Mouse (Mus musculus) embryonic stem cell, embryonic (primary cell): ENCODE data around the gene Gm28035.

ENCODE experiments used
- CTCF ChIA-PET, 4 experiments: fragments of 300-600 bp in 2 of 4; fragments of 350-600 bp in 2 of 4; sonication (Branson Sonifier 250); formaldehyde crosslinking; loops; one replicate each; lab custom pipeline; 2022; ENCODE audit warnings: inconsistent platforms in 2 of 4; lab: Charles Lee
- POLR2A ChIA-PET, 4 experiments: fragments of 300-600 bp in 2 of 4; fragments of 350-600 bp in 2 of 4; sonication (Branson Sonifier 250); formaldehyde crosslinking; loops; one replicate each; lab custom pipeline; 2022; ENCODE audit warnings: antibody characterized with exemption in 4 of 4, inconsistent platforms in 1 of 4; lab: Charles Lee

Gm28035 gene

DNA sequence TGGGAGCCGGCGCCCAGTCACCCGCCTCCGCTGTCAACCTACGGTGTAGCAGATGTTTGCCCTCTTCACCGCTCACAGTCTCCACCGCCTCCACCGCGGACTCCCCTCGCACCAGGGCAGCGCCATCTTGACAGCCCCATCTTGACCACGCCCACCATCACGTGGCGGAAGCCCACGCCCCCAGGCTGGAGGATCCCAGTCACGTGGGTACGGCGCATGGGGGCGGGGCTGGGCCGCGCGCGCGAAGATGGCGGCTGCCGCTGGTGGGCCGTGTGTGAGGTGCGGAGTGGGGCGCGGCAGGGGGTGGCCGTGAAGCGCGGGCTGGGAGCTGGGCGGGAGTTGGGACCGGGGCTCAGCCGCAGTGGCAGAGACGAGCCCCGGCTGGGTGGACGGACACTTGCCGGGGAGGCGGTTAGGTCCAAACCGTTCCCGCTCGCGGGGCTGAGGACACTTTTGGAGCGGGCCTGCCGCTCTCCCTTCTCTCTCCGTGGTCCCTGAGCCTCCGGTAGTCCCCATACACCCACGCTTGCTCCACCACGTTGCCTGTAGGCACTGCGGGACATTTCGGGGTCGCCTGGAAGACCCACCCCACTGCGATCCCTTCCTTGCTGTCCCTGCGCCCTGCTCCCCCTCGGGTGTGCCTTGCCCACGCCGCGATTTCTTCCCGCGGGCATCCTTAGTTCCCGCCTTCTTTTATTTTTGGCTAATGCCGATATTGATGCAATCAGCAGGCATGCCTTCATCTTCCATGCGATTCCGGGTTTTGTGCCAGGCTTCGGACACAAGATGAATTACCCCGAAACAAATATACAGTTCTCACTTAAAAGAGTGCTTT, 46.0 kb downstream of the Gm28035 start, which contains the start of the genes Dolk and Nup188:
Dolk (minus strand) TSS at position 143 of the 835 bp plus-strand sequence.
Nup188 (plus strand) TSS at position 206 of the 835 bp plus-strand sequence.
- POLR2A ChIA-PET: interaction anchor here in 3 of 4 experiments (0.6 to 1.4 kb wide), 7 partner anchors 20 to 154 kb away, joined by 3 to 5 read pairs (median 4); partner anchors contain the start of genes Lrrc8a (in 1 of the 3) and Phyhd1 (in 1 of the 3)
- CTCF ChIA-PET: interaction anchor here in 1 of 4 experiments (0.6 kb wide), 1 partner anchor 199 kb away, joined by 3 read pairs; no protein-coding TSS in a partner anchor

DNA sequence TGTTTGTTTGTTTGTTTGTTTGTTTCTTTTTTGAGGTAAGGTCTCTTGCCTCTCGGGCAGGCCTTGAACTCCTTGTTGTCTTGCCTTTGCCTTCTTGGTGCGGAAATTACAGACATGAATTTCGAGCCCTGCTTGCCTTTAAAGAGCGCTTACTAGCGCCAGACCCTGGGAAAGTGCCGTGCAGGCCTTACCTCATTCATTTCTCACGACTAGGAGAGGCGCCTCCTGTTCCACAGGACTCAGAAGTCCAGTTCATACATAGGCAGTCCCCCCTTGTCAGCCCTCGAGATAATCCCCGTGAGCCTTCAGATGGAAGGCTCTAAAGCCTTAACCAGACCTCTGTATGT, 46.6 kb downstream of the Gm28035 start:
- POLR2A ChIA-PET: interaction anchor here in 2 of 4 experiments (0.9 to 1.1 kb wide), 4 partner anchors 23 to 154 kb away, joined by 3 to 7 read pairs (median 4); partner anchors contain the start of gene Tbc1d13 (in 1 of the 2)
- CTCF ChIA-PET: no interaction called here

DNA sequence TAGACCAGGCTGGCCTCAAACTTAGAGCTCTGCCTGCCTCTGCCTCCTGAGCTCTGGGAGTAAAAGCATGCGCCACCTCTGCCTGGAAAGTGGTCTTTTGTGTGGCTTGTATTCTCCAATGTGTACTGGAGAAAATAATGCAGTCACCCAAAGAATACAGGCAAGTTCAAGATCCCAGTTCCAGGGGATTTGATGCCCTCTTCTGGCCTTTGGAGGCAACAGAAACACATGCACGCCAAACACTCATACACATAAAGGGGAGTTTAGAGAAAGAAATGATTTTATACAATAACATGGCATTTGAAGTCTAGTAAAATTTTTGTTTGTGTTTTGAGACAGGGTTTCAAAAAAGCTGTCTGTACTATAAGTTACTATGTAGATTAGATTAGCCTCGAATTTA, 59.2 kb downstream of the Gm28035 start:
- ChIA-PET POLR2A (interaction anchor here in 2 of 4 experiments (0.8 to 1.6 kb wide), 6 partner anchors 10 to 127 kb away, joined by 3 to 5 read pairs (median 4); no protein-coding TSS in a partner anchor), CTCF (interaction anchor here in 2 of 4 experiments (1.0 to 1.7 kb wide), 3 partner anchors 9 to 61 kb away, joined by 3 to 7 read pairs (median 5); no protein-coding TSS in a partner anchor)

DNA sequence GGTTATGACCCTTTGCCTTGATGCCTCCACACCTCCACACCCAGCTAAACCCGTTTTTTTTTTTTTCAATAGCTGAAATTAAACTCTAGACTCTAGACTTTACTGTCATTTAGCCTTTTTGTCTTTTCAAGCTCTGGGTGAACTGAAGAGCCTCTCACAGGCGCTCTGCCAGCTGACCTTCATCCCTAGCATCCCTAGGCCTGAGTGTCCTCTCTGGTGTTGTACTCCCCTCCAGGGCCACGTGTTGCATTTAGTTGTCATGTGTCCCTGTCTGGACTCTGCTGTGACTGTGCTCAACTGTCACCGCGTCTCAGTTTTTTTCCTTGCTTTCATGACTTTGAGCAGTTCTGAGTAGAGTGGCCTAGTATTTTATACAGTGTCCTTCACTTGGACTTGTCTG, 59.6 kb downstream of the Gm28035 start:
- ChIA-PET POLR2A (interaction anchor here in 3 of 4 experiments (0.6 to 1.6 kb wide), 5 partner anchors 12 to 95 kb away, joined by 3 to 7 read pairs (median 4); partner anchors contain the start of gene Kyat1 (in 1 of the 3)), CTCF (interaction anchor here in 2 of 4 experiments (0.7 to 1.4 kb wide), 2 partner anchors 60 to 285 kb away, joined by 5 read pairs; no protein-coding TSS in a partner anchor)

DNA sequence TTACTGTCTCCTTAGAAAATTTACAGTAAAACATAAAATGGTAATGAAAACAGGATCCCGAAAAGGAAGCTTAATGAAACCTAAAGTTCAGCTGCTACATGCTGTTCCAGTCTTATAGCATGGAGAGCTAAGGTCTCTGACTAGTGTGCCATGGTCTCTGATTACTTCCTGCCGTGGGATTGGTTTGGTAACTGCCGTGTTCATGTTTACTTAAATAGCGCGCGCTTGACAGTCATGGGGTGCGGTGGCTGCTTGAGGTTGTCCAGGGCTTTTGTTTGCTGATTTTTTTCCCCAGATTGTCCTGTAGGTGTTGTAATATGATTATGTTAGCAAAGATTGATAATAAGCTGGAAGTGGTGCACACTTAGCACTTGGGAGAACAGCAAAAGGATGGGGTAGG, 65.7 kb downstream of the Gm28035 start:
- ChIA-PET CTCF (interaction anchor here in 2 of 4 experiments (0.5 to 0.7 kb wide), 2 partner anchors 24 to 82 kb away, joined by 4 to 5 read pairs; no protein-coding TSS in a partner anchor), POLR2A (interaction anchor here in 2 of 4 experiments (0.5 to 2.1 kb wide), 5 partner anchors 8 to 466 kb away, joined by 3 to 9 read pairs (median 3); partner anchors contain the start of gene Miga2 (in 1 of the 2))

DNA sequence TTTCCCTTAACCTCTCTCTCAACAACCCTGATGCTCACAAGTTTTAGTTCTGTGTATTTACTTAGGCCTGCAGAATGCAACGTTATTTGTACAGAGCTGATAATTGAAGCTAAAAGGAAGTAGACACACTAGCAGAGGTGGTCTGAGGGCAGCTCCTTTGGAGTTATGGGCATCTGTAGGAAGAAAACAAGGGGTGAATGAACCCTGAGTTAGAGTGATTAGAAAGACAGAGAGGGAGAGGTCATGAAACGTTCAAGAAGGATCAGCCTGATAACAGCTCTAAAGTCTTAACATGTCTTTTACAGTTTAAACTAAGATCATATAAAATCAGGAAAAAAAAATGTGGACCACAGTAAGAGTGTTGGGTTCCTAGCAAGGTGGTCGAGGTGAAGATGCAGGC, 69.0 kb downstream of the Gm28035 start:
- ChIA-PET POLR2A (interaction anchor here in 2 of 4 experiments (0.7 to 1.9 kb wide), 18 partner anchors 8 to 211 kb away, joined by 3 to 8 read pairs (median 3); partner anchors contain the start of genes Dolk (in 1 of the 2), Dolpp1 (in 1 of the 2), Miga2 (in 1 of the 2) and Nup188 (in 1 of the 2)), CTCF (interaction anchor here in 1 of 4 experiments (1.3 kb wide), 1 partner anchor 19 kb away, joined by 4 read pairs; no protein-coding TSS in a partner anchor)

DNA sequence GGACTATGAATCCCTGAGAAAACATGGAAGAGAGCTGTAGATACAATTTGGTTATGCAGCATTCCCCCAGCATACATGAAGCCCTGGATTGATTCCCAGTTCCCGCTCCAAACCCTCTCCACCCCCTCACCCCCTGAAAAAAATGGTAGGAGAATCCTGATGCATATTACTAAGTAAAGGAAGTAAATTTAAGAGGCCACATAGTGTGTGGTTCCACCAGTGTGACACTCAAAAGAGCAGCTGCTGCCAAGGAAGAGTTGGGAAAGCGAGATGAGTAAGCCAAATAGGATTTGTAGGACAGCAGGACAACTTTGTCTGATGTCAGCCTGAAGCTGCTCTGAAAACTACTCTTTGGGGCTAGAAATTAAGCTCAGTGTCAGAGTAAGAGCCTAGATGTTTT, 71.1 kb downstream of the Gm28035 start:
- CTCF ChIA-PET: interaction anchor here (0.6 to 1.0 kb wide), 6 partner anchors 22 to 978 kb away, joined by 3 to 9 read pairs (median 4); partner anchors contain the start of gene Pkn3 (in 1 of the 4)
- POLR2A ChIA-PET: interaction anchor here (0.6 to 2.6 kb wide), 10 partner anchors 9 to 231 kb away, joined by 3 to 17 read pairs (median 4); no protein-coding TSS in a partner anchor

DNA sequence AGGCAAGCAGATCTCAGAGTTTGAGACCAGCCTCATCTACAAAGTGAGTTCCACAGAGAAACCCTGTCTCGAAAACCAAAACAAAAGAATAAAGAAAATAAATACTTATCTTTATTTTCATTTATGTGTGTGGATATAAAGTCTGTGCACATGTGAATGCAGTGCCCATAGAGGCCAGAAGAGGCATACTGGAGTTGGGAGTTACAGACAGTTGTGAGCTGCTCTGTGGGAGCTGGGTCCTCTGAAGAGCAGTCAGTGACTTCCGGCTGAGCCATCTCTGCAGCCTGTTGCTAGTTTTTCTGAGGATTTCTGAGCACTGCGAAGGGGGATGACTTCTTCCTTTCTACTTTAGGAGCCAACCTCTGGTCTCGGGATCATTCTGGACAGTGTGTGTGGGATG, 75.8 kb downstream of the Gm28035 start:
- ChIA-PET CTCF (interaction anchor here (0.5 to 1.3 kb wide), 12 partner anchors 11 to 274 kb away, joined by 3 to 7 read pairs (median 3); partner anchors contain the start of gene Miga2 (in 1 of the 4)), POLR2A (interaction anchor here in 3 of 4 experiments (0.5 to 2.8 kb wide), 15 partner anchors 9 to 240 kb away, joined by 3 to 10 read pairs (median 3); partner anchors contain the start of genes Dolpp1 (in 1 of the 3) and Endog (in 1 of the 3))

DNA sequence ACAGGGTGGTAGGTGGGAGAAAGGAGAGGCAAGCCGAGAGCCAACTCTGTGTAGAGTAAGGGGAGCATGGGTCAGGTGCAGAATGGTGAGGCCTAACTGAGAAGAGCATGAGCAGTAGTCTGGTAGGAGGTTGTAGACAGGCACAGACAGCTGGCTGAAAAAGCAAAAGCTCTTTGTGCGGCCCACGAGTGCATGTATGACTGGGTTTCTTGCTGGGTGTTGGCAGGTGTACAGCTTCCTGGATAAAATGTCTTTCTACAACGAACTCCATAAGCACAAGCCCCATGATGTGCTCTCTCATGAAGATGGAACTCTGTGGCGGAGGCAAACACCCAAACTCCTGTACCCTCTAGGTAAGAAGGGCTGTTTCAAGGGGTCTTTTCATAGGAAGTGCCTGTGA, 76.6 kb downstream of the Gm28035 start:
- ChIA-PET CTCF (no interaction called here), POLR2A (interaction anchor here in 2 of 4 experiments (0.9 to 2.8 kb wide), 7 partner anchors 11 to 131 kb away, joined by 3 to 10 read pairs (median 4); partner anchors contain the start of gene Dolpp1 (in 1 of the 2))

DNA sequence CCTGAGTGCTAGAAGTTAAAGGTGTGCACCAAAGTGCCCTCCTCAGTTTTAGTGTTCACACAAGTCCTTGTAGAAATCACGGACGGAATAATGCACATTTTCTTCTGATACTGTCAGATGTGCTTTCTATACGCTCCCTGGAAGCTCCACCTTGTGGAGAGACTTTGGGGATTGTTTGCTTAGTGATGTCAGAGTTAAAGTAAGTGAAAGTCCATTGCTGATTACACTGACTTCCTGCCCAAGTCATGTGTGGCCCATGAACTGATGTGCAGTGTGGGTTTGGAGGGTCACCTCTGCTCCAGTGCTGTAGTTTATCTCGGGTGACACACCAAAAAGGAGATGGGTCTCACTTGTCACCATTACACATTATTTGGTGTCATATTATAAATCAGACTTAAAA, 78.9 kb downstream of the Gm28035 start:
- POLR2A ChIA-PET: interaction anchor here in 1 of 4 experiments (0.7 to 1.2 kb wide), 2 partner anchors 23 to 196 kb away, joined by 3 to 4 read pairs; no protein-coding TSS in a partner anchor
- CTCF ChIA-PET: no interaction called here

DNA sequence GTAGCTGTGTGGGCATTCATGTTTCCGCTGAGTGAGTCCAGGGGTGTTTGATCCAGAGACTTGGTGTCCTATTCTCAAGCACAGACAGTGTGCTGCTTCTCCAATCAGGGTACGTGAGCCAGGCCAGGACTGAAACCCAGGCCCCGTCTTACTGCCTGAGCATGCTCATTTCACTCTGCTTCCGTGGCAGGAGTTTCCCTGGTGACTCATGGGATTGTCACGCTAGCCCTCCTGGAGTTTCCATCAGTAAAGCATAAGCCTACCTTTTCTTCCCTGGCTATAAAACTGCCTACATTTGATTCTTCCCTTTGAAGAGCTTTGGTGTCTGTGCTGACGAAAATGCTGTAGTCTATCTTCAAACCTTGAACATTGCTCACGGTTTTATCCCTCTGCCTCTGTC, 82.7 kb downstream of the Gm28035 start:
- ChIA-PET CTCF (interaction anchor here in 1 of 4 experiments (0.6 kb wide), 1 partner anchor 576 kb away, joined by 3 read pairs; no protein-coding TSS in a partner anchor), POLR2A (interaction anchor here in 2 of 4 experiments (0.8 to 2.5 kb wide), 13 partner anchors 10 to 93 kb away, joined by 3 to 9 read pairs (median 4); partner anchors contain the start of genes Crat (in 1 of the 2), Dolpp1 (in 1 of the 2), Miga2 (in 1 of the 2) and Ptpa (in 1 of the 2))

DNA sequence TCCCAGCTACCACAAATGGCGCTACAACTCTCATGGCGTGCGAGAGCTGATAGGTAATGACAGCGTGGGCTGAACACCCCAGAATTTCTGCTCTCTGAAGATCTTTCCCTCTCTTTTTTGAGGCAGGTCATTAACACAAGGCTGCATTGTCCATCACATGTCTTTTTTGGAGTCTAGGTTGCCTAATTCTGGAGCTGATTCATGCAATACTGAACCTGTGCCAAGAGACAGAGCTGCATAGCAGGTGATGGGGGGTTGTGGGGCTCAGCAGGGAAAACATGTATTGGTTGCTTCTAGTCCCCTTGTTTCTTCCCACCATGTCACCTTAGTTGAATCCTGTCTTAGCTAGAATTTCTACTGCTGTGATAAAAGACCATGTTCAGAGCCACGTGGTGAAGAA, 84.9 kb downstream of the Gm28035 start:
- CTCF ChIA-PET: no interaction called here
- POLR2A ChIA-PET: interaction anchor here in 2 of 4 experiments (0.6 to 3.1 kb wide), 6 partner anchors 9 to 97 kb away, joined by 3 to 22 read pairs (median 6); no protein-coding TSS in a partner anchor

DNA sequence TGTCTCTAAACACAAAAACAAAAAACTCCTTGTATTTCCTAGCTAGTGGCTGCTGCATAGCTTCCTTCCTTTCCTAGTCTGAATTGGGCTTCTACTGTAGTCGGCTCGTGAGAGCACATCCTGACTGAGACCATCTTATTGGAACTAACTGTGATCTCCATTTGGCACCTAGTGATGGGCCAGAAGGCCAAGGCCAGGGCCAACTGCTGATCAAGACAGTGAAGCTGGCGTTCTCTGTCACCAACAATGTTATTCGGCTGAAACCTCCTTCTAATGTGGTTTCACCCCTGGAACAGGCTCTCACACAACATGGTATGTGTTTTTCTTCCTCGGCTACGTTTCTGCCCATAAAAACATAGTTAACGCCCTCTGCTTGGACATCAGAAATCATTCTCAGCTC, 86.9 kb downstream of the Gm28035 start:
- ChIA-PET POLR2A (interaction anchor here in 2 of 4 experiments (0.7 to 3.1 kb wide), 18 partner anchors 8 to 192 kb away, joined by 3 to 22 read pairs (median 4); partner anchors contain the start of genes Miga2 (in 2 of the 2) and Endog (in 1 of the 2)), CTCF (interaction anchor here in 1 of 4 experiments (1.5 kb wide), 1 partner anchor 9 kb away, joined by 4 read pairs; no protein-coding TSS in a partner anchor)

DNA sequence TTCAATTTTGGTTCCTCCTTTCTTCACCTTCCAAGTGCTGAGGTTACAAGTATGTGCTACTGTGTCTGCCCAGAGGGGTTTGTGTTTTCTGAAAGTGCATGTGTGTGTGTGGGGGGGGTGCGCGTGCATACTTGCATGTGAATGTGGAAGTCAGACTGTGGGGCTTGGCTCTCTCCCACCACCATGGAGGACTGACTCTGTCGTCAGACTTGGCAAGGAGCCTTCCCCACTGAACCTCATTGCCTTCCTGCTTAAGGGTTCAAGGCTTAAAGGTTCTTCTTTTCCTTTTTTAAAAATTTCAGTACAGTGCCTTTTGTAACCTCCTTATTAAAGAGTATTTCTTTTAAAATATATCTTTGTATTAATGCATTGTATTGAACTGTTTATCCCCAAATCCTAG, 88.4 kb downstream of the Gm28035 start:
- POLR2A ChIA-PET: interaction anchor here in 2 of 4 experiments (0.6 to 2.6 kb wide), 7 partner anchors 15 to 255 kb away, joined by 3 to 9 read pairs (median 4); partner anchors contain the start of gene Miga2 (in 2 of the 2)

More for the DNA sequence above, 88.4 kb downstream of the Gm28035 start:
- CTCF ChIA-PET: no interaction called here
